Mouse (Mus musculus) brain, embryonic 18.5 days (tissue): ENCODE data around the gene Fbxl16.
"Not testable (repeated sequence)": the region's sequence is repeated elsewhere in the genome, so short reads cannot be mapped to it uniquely, and the experiment has no call there.

ENCODE experiments used
- DNase-seq: peaks from one replicate; pipeline ENCODE4 v3.0.0-alpha.2; 2012; ENCODE audit warnings: low read depth, low spot score

The Fbxl16 gene

GRCm38 (mm10) chr17:25795609-25796092, 13.2 kb upstream of the Fbxl16 start, which contains the start of gene AC134908.4:
TSS of gene AC134908.4 (minus strand) at chr17:25795659.
- no peak for DNase-seq

- DNase-seq: no peak
Measured at GRCm38 (mm10) chr17:25796211-25796771, 12.6 kb upstream of the Fbxl16 start.

- no peak for DNase-seq
Measured at GRCm38 (mm10) chr17:25796951-25797369, 11.9 kb upstream of the Fbxl16 start, which contains the start of gene Metrn. TSS of gene Metrn (minus strand) at chr17:25797136.

GRCm38 (mm10) chr17:25801029-25801428, 7.9 kb upstream of the Fbxl16 start:
- DNase-seq: no peak

GRCm38 (mm10) chr17:25802825-25803517, 5.9 kb upstream of the Fbxl16 start:
- DNase-seq: no peak

- DNase-seq: no peak
Measured at GRCm38 (mm10) chr17:25806507-25806906, 2.4 kb upstream of the Fbxl16 start.

GRCm38 (mm10) chr17:25807452-25807851, 1.4 kb upstream of the Fbxl16 start:
- not testable (repeated sequence) for DNase-seq

GRCm38 (mm10) chr17:25808028-25808427, 857 bp upstream of the Fbxl16 start:
- DNase-seq: no peak

GRCm38 (mm10) chr17:25809606-25810340, 888 bp downstream of the Fbxl16 start:
- DNase-seq: no peak

GRCm38 (mm10) chr17:25810890-25811289, 2.0 kb downstream of the Fbxl16 start:
- DNase-seq: no peak

- no peak for DNase-seq
Measured at GRCm38 (mm10) chr17:25813471-25813870, 4.6 kb downstream of the Fbxl16 start.

- no peak for DNase-seq
Measured at GRCm38 (mm10) chr17:25817662-25818061, 8.8 kb downstream of the Fbxl16 start.

- DNase-seq: no peak
Measured at GRCm38 (mm10) chr17:25818851-25819780, 10.2 kb downstream of the Fbxl16 start.

GRCm38 (mm10) chr17:25823452-25823851, 14.6 kb downstream of the Fbxl16 start, which contains the start of gene Wdr24:
TSS of gene Wdr24 (plus strand) at chr17:25823627.
- peak; percentile 82 for DNase-seq

- DNase-seq: no peak
Measured at GRCm38 (mm10) chr17:25824362-25825142, 15.7 kb downstream of the Fbxl16 start.

- DNase-seq: no peak
Measured at GRCm38 (mm10) chr17:25825311-25825710, 16.4 kb downstream of the Fbxl16 start.

- DNase-seq: no peak
Measured at GRCm38 (mm10) chr17:25825984-25826570, 17.2 kb downstream of the Fbxl16 start.

- DNase-seq: no peak
Measured at GRCm38 (mm10) chr17:25827011-25827410, 18.1 kb downstream of the Fbxl16 start.

- DNase-seq: no peak
Measured at GRCm38 (mm10) chr17:25827546-25828222, 18.8 kb downstream of the Fbxl16 start.
